Mouse (Mus musculus) spleen, adult 2 months (tissue): Measurements from ENCODE around the gene Rmi2. TPM values are rescaled to one million over a fixed set of nuclear protein-coding genes. Genes with fewer than 3 reads are reported as not detected.

ENCODE experiments used
- DNase-seq, 2 experiments: peaks; one replicate each; pipeline versions ENCODE4 v3.0.0 to v3.0.0-alpha.2; 2012 to 2021; ENCODE audit warnings: low spot score in 2 of 2, low read depth in 1 of 2
- H3K27ac ChIP-seq: fragments of 200-500 bp; 2 replicates; pipeline ENCODE4 v1.5.1; 2012; ENCODE audit warnings: low read length, inconsistent platforms; ENCODE audit not compliant: insufficient read depth
- H3K27me3 ChIP-seq: fragments of 200-500 bp; 2 replicates; pipeline ENCODE4 v1.6.1; 2012; ENCODE audit warnings: mild to moderate bottlenecking, moderate library complexity, low read length, inconsistent platforms; ENCODE audit not compliant: control insufficient read depth, insufficient read depth
- H3K36me3 ChIP-seq: fragments of 200-500 bp; 2 replicates; pipeline ENCODE4 v1.6.1; 2012; ENCODE audit warnings: mild to moderate bottlenecking, low read length, inconsistent platforms; ENCODE audit not compliant: control insufficient read depth, insufficient read depth
- H3K4me1 ChIP-seq: fragments of 200-500 bp; 2 replicates; pipeline ENCODE4 v1.6.1; 2011; ENCODE audit warnings: inconsistent platforms; ENCODE audit not compliant: control insufficient read depth, insufficient read depth, insufficient read length
- H3K4me3 ChIP-seq: fragments of 200-500 bp; 2 replicates; pipeline ENCODE4 v1.5.1; 2011; ENCODE audit warnings: mild to moderate bottlenecking, inconsistent platforms; ENCODE audit not compliant: insufficient read depth, insufficient read length; ENCODE audit errors: extremely low read depth
- CTCF ChIP-seq: fragments of 200-500 bp; IDR thresholded peaks from 2 replicates; pipeline ENCODE4 v1.5.1; 2011; ENCODE audit warnings: mild to moderate bottlenecking, inconsistent platforms; ENCODE audit not compliant: insufficient read depth, insufficient read length, insufficient replicate concordance; ENCODE audit errors: extremely low read depth
- POLR2A ChIP-seq: fragments of 200-500 bp; IDR thresholded peaks from 2 replicates; pipeline ENCODE4 v1.6.1; 2011; ENCODE audit warnings: low read depth, low read length, inconsistent platforms
- WGBS: fragments of 180-500 bp; shearing (Covaris S2); methylation state at CpG from one replicate; pipeline ENCODE4 v1.1.7; 2018; 5-methylcytosine and 5-hydroxymethylcytosine counted together
- polyA plus RNA-seq: library from polyadenylated mRNA; depleted of rRNA; stranded (reverse); fragments of >200 nt; gene quantifications from 2 replicates; pipeline ENCODE4 v1.2.3, GENCODE M21; 2012

The Rmi2 gene
- polyA plus RNA-seq, 1 experiment = 1.9 TPM

DNA sequence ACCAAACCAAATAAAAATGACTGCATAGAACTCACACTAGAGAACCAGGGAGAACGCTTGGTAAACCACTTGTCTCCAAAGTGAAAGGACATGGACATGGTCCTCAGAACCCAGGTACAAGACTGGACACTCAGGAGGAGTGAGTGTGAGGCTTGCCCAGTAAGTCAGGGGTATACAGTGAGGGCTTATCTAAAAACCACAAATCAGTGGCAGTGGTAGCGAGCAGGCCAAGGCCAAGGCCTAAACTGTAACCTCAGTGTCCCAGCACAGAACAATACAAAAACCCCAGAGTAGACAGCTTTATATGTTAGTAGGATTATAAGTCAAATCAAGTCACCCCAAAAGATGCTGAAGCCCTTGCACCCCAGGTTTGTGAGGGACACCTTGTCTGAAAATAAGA lies 76.2 kb downstream of the Rmi2 start:
- H3K4me1 ChIP-seq = no peaks in the 10 kb centered on the region
- no peaks in the 10 kb centered on the region for H3K36me3 ChIP-seq
- no peak overlapping the region for H3K4me3 ChIP-seq
- H3K27ac ChIP-seq = no peak overlapping the region
- WGBS = 90% methylated on average over 2 of the region's 2 CpGs
- no peak for TF ChIP-seq CTCF
- no peak for TF ChIP-seq POLR2A
- DNase-seq = no peak
- no peaks in the 10 kb centered on the region for H3K27me3 ChIP-seq

GRCm38 (mm10) chr16:10915066-10915465 lies 80.2 kb downstream of the Rmi2 start:
- Histone ChIP-seq H3K4me3 (no peak overlapping the region), H3K36me3 (no peaks in the 10 kb centered on the region), H3K4me1 (no peaks in the 10 kb centered on the region), H3K27me3 (no peaks in the 10 kb centered on the region), H3K27ac (no peak overlapping the region)
- no peak for DNase-seq
- 87% methylated on average over 4 of the region's 4 CpGs for WGBS
- no peak for TF ChIP-seq POLR2A
- no peak for TF ChIP-seq CTCF

DNA sequence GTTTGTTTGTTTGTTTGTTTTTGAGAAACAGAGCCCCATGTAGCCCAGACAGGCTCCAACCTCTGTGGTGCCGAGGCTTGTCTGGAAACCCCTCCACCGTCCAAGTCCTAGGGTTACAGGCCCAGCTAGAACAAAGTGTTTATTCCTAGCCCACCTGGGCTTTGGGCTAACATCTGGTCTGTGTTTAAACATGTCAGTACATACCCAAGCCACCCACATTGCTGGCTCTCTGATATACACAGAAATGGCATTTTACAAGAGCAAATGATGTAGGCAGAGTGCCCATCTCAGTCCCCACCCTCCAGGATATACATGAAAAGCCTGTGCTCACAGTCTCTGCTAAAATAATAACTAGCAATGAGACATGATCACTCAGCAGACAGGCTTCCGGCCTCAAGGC lies 81.4 kb downstream of the Rmi2 start:
- DNase-seq = no peak
- no peak for TF ChIP-seq POLR2A
- TF ChIP-seq CTCF = no peak
- WGBS = 90% methylated on average over 3 of the region's 3 CpGs
- Histone ChIP-seq H3K27ac (no peak overlapping the region), H3K36me3 (no peaks in the 10 kb centered on the region), H3K4me3 (no peak overlapping the region), H3K27me3 (no peaks in the 10 kb centered on the region), H3K4me1 (no peaks in the 10 kb centered on the region)

DNA sequence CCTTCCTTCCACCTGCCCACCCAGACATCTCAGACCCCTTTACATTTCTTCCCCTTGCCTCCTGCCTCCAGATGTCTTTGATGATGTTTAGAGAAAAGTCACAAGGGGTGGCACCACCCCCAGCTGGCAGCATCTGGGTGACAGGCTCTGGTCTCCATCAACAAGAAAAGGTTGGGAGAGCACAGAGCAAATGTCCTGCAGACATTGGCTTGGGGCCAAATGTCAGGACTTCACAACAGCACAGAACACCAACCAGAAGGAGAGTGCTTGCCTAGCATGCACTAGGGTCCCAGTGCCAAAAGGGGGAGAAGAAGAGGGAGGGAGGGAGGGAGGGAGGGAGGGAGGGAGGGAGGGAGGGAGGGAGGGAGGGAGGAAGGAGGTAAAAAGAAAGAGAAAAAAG lies 85.0 kb downstream of the Rmi2 start:
- Histone ChIP-seq H3K27me3 (no peaks in the 10 kb centered on the region), H3K36me3 (no peaks in the 10 kb centered on the region), H3K4me3 (no peak overlapping the region), H3K4me1 (no peaks in the 10 kb centered on the region), H3K27ac (no peak overlapping the region)
- TF ChIP-seq CTCF = no peak
- no peak for TF ChIP-seq POLR2A
- no peak for DNase-seq

GRCm38 (mm10) chr16:10923561-10923960 lies 88.7 kb downstream of the Rmi2 start:
- Histone ChIP-seq H3K4me3 (no peak overlapping the region), H3K36me3 (no peaks in the 10 kb centered on the region), H3K4me1 (no peaks in the 10 kb centered on the region), H3K27me3 (no peaks in the 10 kb centered on the region), H3K27ac (no peak overlapping the region)
- TF ChIP-seq POLR2A (no peak), CTCF (no peak)
- DNase-seq = no peak
- 82% methylated on average over 5 of the region's 5 CpGs for WGBS

DNA sequence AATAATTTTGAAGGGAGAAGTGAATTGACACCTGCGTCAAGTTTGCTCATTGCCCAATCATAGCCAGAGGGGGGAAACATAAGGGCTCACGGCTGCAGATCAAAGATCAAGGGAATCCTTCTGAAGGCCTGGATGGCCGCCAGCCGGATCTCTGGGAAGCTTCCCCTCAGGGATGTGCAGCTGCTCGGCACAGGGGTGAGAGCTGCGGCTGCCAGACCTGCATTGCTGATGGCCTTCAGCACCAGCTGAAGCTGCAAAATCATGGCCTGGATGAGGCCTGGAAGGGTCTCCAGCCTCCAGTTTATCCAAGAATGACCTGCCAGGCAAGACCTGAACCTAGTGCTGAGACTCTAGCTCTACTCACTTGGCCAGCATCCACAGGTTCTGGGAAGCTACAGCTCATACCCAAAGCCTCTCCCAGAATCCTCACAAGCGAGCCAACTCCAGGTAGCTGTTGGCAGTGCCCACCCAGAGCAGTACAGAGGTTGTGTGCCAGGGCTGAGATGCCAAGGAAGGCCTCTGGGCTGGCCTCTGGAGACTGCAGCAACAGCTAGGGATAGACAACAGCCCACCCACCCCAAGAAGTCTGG lies 90.8 kb downstream of the Rmi2 start:
- TF ChIP-seq POLR2A = no peak
- TF ChIP-seq CTCF = no peak
- Histone ChIP-seq H3K4me1 (no peaks in the 10 kb centered on the region), H3K27me3 (no peaks in the 10 kb centered on the region), H3K27ac (no peak overlapping the region), H3K4me3 (no peak overlapping the region), H3K36me3 (no peaks in the 10 kb centered on the region)
- DNase-seq = no peak
- 87% methylated on average over 7 of the region's 7 CpGs for WGBS

- no peak overlapping the region for H3K27ac ChIP-seq
- H3K36me3 ChIP-seq = no peaks in the 10 kb centered on the region
- TF ChIP-seq CTCF = no peak
- TF ChIP-seq POLR2A = no peak
- H3K27me3 ChIP-seq = no peaks in the 10 kb centered on the region
- H3K4me1 ChIP-seq = no peaks in the 10 kb centered on the region
- H3K4me3 ChIP-seq = no peak overlapping the region
- no peak for DNase-seq
- 75% methylated on average over 1 of the region's 1 CpGs for WGBS
Measured at GRCm38 (mm10) chr16:10927026-10927425, 92.2 kb downstream of the Rmi2 start.

GRCm38 (mm10) chr16:10933372-10933771 lies 98.5 kb downstream of the Rmi2 start:
- Histone ChIP-seq H3K4me1 (no peaks in the 10 kb centered on the region), H3K4me3 (no peak overlapping the region), H3K27ac (no peak overlapping the region), H3K36me3 (no peaks in the 10 kb centered on the region), H3K27me3 (no peaks in the 10 kb centered on the region)
- TF ChIP-seq CTCF (no peak), POLR2A (no peak)
- DNase-seq = no peak
- 83% methylated on average over 3 of the region's 3 CpGs for WGBS
